Mouse (Mus musculus) neural tube, embryonic 15.5 days (tissue): ENCODE measurements at regions not wholly inside any gene's neighbourhood (a gene's known extent, or its start where the extent isn't known, plus 50 kb on each side); places are given as distances from the start of the nearest gene placed in this dataset.

ENCODE experiments used
- ATAC-seq: fragments of 200-750 bp; cut with Nextera tagmentation; 2 replicates; pipeline ENCODE4 v1.8.0; 2017; ENCODE audit warnings: mild to moderate bottlenecking, moderate TSS enrichment, moderate library complexity; ENCODE audit not compliant: low FRiP score
- H3K27ac ChIP-seq: fragments of 300-500 bp; sonication (generic); replicated peaks from 2 replicates; pipeline ENCODE4 v1.5.1; 2015; ENCODE audit warnings: mild to moderate bottlenecking, inconsistent platforms
- H3K27me3 ChIP-seq: fragments of 300-500 bp; sonication (generic); replicated peaks from 2 replicates; pipeline ENCODE4 v1.6.1; 2015; ENCODE audit warnings: inconsistent platforms
- H3K36me3 ChIP-seq: fragments of 300-500 bp; sonication (generic); 2 replicates; pipeline ENCODE4 v1.6.1; 2015; ENCODE audit warnings: inconsistent platforms
- H3K4me1 ChIP-seq: fragments of 300-500 bp; sonication (generic); 2 replicates; pipeline ENCODE4 v1.6.1; 2015; ENCODE audit warnings: inconsistent platforms
- H3K4me2 ChIP-seq: fragments of 300-500 bp; sonication (generic); 2 replicates; pipeline ENCODE4 v1.6.1; 2015; ENCODE audit warnings: inconsistent platforms, mild to moderate bottlenecking, moderate library complexity
- H3K4me3 ChIP-seq: fragments of 300-500 bp; sonication (generic); replicated peaks from 2 replicates; pipeline ENCODE4 v1.5.1; 2015; ENCODE audit warnings: mild to moderate bottlenecking, inconsistent platforms
- H3K9ac ChIP-seq: fragments of 300-500 bp; sonication (generic); replicated peaks from 2 replicates; pipeline ENCODE4 v1.6.1; 2015; ENCODE audit warnings: mild to moderate bottlenecking, inconsistent platforms
- H3K9me3 ChIP-seq: fragments of 300-500 bp; sonication (generic); replicated peaks from 2 replicates; pipeline ENCODE4 v1.6.1; 2016; ENCODE audit warnings: inconsistent platforms
- WGBS: fragments of 180-500 bp; shearing (Covaris S2); methylation state at CpG from one replicate; pipeline ENCODE4 v1.1.7; 2015; ENCODE audit warnings: mixed read lengths; 5-methylcytosine and 5-hydroxymethylcytosine counted together

GRCm38 (mm10) chr14:9003034-9003433 is 337.0 kb upstream of the 4930452B06Rik start:
- Histone ChIP-seq H3K27me3 (no peaks in the 10 kb centered on the region), H3K9ac (no peak overlapping the region), H3K4me1 (no peaks in the 10 kb centered on the region), H3K27ac (no peak overlapping the region), H3K36me3 (no peaks in the 10 kb centered on the region), H3K4me2 (no peak overlapping the region), H3K4me3 (no peak overlapping the region), H3K9me3 (no peaks in the 10 kb centered on the region)
- WGBS: 53% methylated on average over 2 of the region's 2 CpGs
- ATAC-seq: no peak

- Histone ChIP-seq H3K4me2 (no peak overlapping the region), H3K4me1 (no peaks in the 10 kb centered on the region), H3K9me3 (no peaks in the 10 kb centered on the region), H3K36me3 (no peaks in the 10 kb centered on the region), H3K9ac (no peak overlapping the region), H3K4me3 (no peak overlapping the region), H3K27me3 (no peaks in the 10 kb centered on the region), H3K27ac (no peak overlapping the region)
- ATAC-seq: no peak
- WGBS: 85% methylated on average over 3 of the region's 3 CpGs
Measured at GRCm38 (mm10) chr14:9000408-9001092, 334.5 kb upstream of the 4930452B06Rik start.

GRCm38 (mm10) chr14:8999815-9000214 is 333.8 kb upstream of the 4930452B06Rik start:
- Histone ChIP-seq H3K9me3 (no peaks in the 10 kb centered on the region), H3K9ac (no peak overlapping the region), H3K27me3 (no peaks in the 10 kb centered on the region), H3K4me2 (no peak overlapping the region), H3K4me1 (no peaks in the 10 kb centered on the region), H3K36me3 (no peaks in the 10 kb centered on the region), H3K27ac (no peak overlapping the region), H3K4me3 (no peak overlapping the region)
- no peak for ATAC-seq
- WGBS: 55% methylated on average over 1 of the region's 1 CpGs

GRCm38 (mm10) chr14:8993421-8993820 is 327.4 kb upstream of the 4930452B06Rik start:
- ATAC-seq: peak; percentile 68
- no peaks in the 10 kb centered on the region for H3K36me3 ChIP-seq
- H3K27me3 ChIP-seq: no peaks in the 10 kb centered on the region
- no peak overlapping the region for H3K27ac ChIP-seq
- 18% methylated on average over 1 of the region's 1 CpGs for whole genome bisulfite sequencing
- H3K4me3 ChIP-seq: no peak overlapping the region
- H3K4me1 ChIP-seq: no peaks in the 10 kb centered on the region
- H3K9ac ChIP-seq: no peak overlapping the region
- H3K4me2 ChIP-seq: no peak overlapping the region
- H3K9me3 ChIP-seq: no peaks in the 10 kb centered on the region

GRCm38 (mm10) chr14:8985086-8985793 is 319.2 kb upstream of the 4930452B06Rik start:
- Histone ChIP-seq H3K9me3 (no peaks in the 10 kb centered on the region), H3K4me1 (no peaks in the 10 kb centered on the region), H3K27ac (no peak overlapping the region), H3K4me3 (no peak overlapping the region), H3K36me3 (no peaks in the 10 kb centered on the region), H3K4me2 (no peak overlapping the region), H3K27me3 (no peaks in the 10 kb centered on the region), H3K9ac (no peak overlapping the region)
- 96% methylated on average over 4 of the region's 4 CpGs for WGBS
- no peak for ATAC-seq

GRCm38 (mm10) chr14:8961554-8961953 is 295.5 kb upstream of the 4930452B06Rik start:
- Histone ChIP-seq H3K36me3 (no peaks in the 10 kb centered on the region), H3K4me1 (no peaks in the 10 kb centered on the region), H3K4me2 (no peak overlapping the region), H3K4me3 (no peak overlapping the region), H3K27me3 (no peaks in the 10 kb centered on the region), H3K9ac (no peak overlapping the region), H3K9me3 (no peaks in the 10 kb centered on the region), H3K27ac (no peak overlapping the region)
- WGBS: 38% methylated on average over 2 of the region's 2 CpGs
- peak; percentile 31; the same call in 1 of the 2 replicates for ATAC-seq

- Histone ChIP-seq H3K4me2 (no peak overlapping the region), H3K36me3 (no peaks in the 10 kb centered on the region), H3K9me3 (no peaks in the 10 kb centered on the region), H3K27me3 (no peaks in the 10 kb centered on the region), H3K27ac (no peak overlapping the region), H3K4me3 (no peak overlapping the region), H3K9ac (no peak overlapping the region), H3K4me1 (no peaks in the 10 kb centered on the region)
- ATAC-seq: no peak
- WGBS: 57% methylated on average over 6 of the region's 6 CpGs
Measured at GRCm38 (mm10) chr14:8952853-8953397, 286.9 kb upstream of the 4930452B06Rik start.

GRCm38 (mm10) chr14:8948751-8949150 is 282.7 kb upstream of the 4930452B06Rik start:
- H3K27me3 ChIP-seq: no peaks in the 10 kb centered on the region
- H3K36me3 ChIP-seq: no peaks in the 10 kb centered on the region
- no peak for ATAC-seq
- no peak overlapping the region for H3K27ac ChIP-seq
- H3K9ac ChIP-seq: no peak overlapping the region
- H3K9me3 ChIP-seq: no peaks in the 10 kb centered on the region
- no peak overlapping the region for H3K4me2 ChIP-seq
- WGBS: 66% methylated on average over 2 of the region's 2 CpGs
- no peak overlapping the region for H3K4me3 ChIP-seq
- no peaks in the 10 kb centered on the region for H3K4me1 ChIP-seq

- no peak overlapping the region for H3K4me2 ChIP-seq
- H3K36me3 ChIP-seq: no peaks in the 10 kb centered on the region
- no peaks in the 10 kb centered on the region for H3K27me3 ChIP-seq
- no peaks in the 10 kb centered on the region for H3K4me1 ChIP-seq
- no peak overlapping the region for H3K4me3 ChIP-seq
- WGBS: 55% methylated on average over 5 of the region's 5 CpGs
- ATAC-seq: no peak
- H3K9ac ChIP-seq: no peak overlapping the region
- H3K27ac ChIP-seq: no peak overlapping the region
- no peaks in the 10 kb centered on the region for H3K9me3 ChIP-seq
Measured at GRCm38 (mm10) chr14:8946851-8947625, 281.0 kb upstream of the 4930452B06Rik start.

GRCm38 (mm10) chr14:8935121-8935520 is 269.1 kb upstream of the 4930452B06Rik start:
- H3K4me3 ChIP-seq: no peak overlapping the region
- no peak overlapping the region for H3K4me2 ChIP-seq
- no peaks in the 10 kb centered on the region for H3K9me3 ChIP-seq
- H3K36me3 ChIP-seq: no peaks in the 10 kb centered on the region
- 22% methylated on average over 5 of the region's 5 CpGs for WGBS
- no peak for ATAC-seq
- no peak overlapping the region for H3K9ac ChIP-seq
- no peaks in the 10 kb centered on the region for H3K27me3 ChIP-seq
- no peaks in the 10 kb centered on the region for H3K4me1 ChIP-seq
- no peak overlapping the region for H3K27ac ChIP-seq
